Mouse (Mus musculus) lung, embryonic 14.5 days (tissue): ENCODE measurements at regions not wholly inside any gene's neighbourhood (a gene's known extent, or its start where the extent isn't known, plus 50 kb on each side); places are given as distances from the start of the nearest gene placed in this dataset.

Source experiments
- ATAC-seq: fragments of 200-750 bp; cut with Nextera tagmentation; 2 replicates; pipeline ENCODE4 v1.8.0; 2017; ENCODE audit warnings: mild to moderate bottlenecking, moderate TSS enrichment, moderate library complexity; ENCODE audit not compliant: insufficient read depth
- DNase-seq: peaks from one replicate; pipeline ENCODE4 v3.0.0-alpha.2; 2015
- H3K27ac ChIP-seq: fragments of 300-500 bp; sonication (generic); 2 replicates; pipeline ENCODE4 v1.5.1; 2014; ENCODE audit warnings: low read depth, mild to moderate bottlenecking, moderate library complexity
- H3K27me3 ChIP-seq: fragments of 300-500 bp; sonication (generic); 2 replicates; pipeline ENCODE4 v1.6.1; 2014; ENCODE audit warnings: low read length, control low read depth; ENCODE audit not compliant: insufficient read depth
- H3K36me3 ChIP-seq: fragments of 300-500 bp; sonication (generic); 2 replicates; pipeline ENCODE4 v1.6.1; 2014; ENCODE audit warnings: control low read depth; ENCODE audit not compliant: insufficient read depth
- H3K4me1 ChIP-seq: fragments of 300-500 bp; sonication (generic); 2 replicates; pipeline ENCODE4 v1.6.1; 2014; ENCODE audit warnings: antibody characterized with exemption, control low read depth; ENCODE audit not compliant: insufficient read depth
- H3K4me2 ChIP-seq: fragments of 300-500 bp; sonication (generic); 2 replicates; pipeline ENCODE4 v1.6.1; 2014; ENCODE audit warnings: mild to moderate bottlenecking
- H3K4me3 ChIP-seq: fragments of 300-500 bp; sonication (generic); 2 replicates; pipeline ENCODE4 v1.5.1; 2014; ENCODE audit warnings: low read depth, low read length
- H3K9ac ChIP-seq: fragments of 300-500 bp; sonication (generic); 2 replicates; pipeline ENCODE4 v1.6.1; 2014
- H3K9me3 ChIP-seq: fragments of 300-500 bp; sonication (generic); 2 replicates; pipeline ENCODE4 v1.6.1; 2016; ENCODE audit warnings: low read depth, low read length, control low read depth
- CTCF ChIP-seq: IDR thresholded peaks from 2 replicates; pipeline ENCODE4 v1.5.1; 2016; ENCODE audit warnings: antibody characterized with exemption, low read depth
- WGBS: fragments of 180-500 bp; shearing (Covaris S2); extraction: QIAGEN DNeasy Blood & Tissue Kit; methylation state at CpG from one replicate; pipeline ENCODE4 v1.1.7; 2014; 5-methylcytosine and 5-hydroxymethylcytosine counted together

GRCm38 (mm10) chr15:16404077-16404476 lies 324.5 kb upstream of the Cdh9 start:
- Histone ChIP-seq H3K36me3 (no peaks in the 10 kb centered on the region), H3K4me2 (no peak overlapping the region), H3K9ac (no peak overlapping the region), H3K4me3 (no peak overlapping the region), H3K27ac (no peak overlapping the region), H3K27me3 (no peaks in the 10 kb centered on the region), H3K9me3 (no peaks in the 10 kb centered on the region), H3K4me1 (no peaks in the 10 kb centered on the region)
- DNase-seq (no peak), ATAC-seq (peak; percentile 58; the same call in 1 of the 2 replicates)
- 60% methylated on average over 5 of the region's 5 CpGs for WGBS
- TF ChIP-seq CTCF: no peak

GRCm38 (mm10) chr15:16406203-16406602 lies 322.4 kb upstream of the Cdh9 start:
- Histone ChIP-seq H3K36me3 (no peaks in the 10 kb centered on the region), H3K4me1 (no peaks in the 10 kb centered on the region), H3K27ac (no peak overlapping the region), H3K4me2 (no peak overlapping the region), H3K9ac (no peak overlapping the region), H3K4me3 (no peak overlapping the region), H3K27me3 (no peaks in the 10 kb centered on the region), H3K9me3 (no peaks in the 10 kb centered on the region)
- ATAC-seq: no peak
- no peak for DNase-seq
- no peak for TF ChIP-seq CTCF

- Histone ChIP-seq H3K27me3 (no peaks in the 10 kb centered on the region), H3K4me1 (no peaks in the 10 kb centered on the region), H3K9ac (no peak overlapping the region), H3K27ac (no peak overlapping the region), H3K36me3 (no peaks in the 10 kb centered on the region), H3K4me3 (no peak overlapping the region), H3K4me2 (no peak overlapping the region), H3K9me3 (no peaks in the 10 kb centered on the region)
- no peak for DNase-seq
- ATAC-seq: no peak
- 78% methylated on average over 1 of the region's 1 CpGs for WGBS
- TF ChIP-seq CTCF: no peak
Measured at GRCm38 (mm10) chr15:16411686-16412085, 316.9 kb upstream of the Cdh9 start.

- Histone ChIP-seq H3K27me3 (no peaks in the 10 kb centered on the region), H3K9ac (no peak overlapping the region)
- 52% methylated on average over 3 of the region's 3 CpGs for WGBS
Measured at GRCm38 (mm10) chr15:16417719-16418118, 310.8 kb upstream of the Cdh9 start.

GRCm38 (mm10) chr15:16423019-16423418 lies 305.5 kb upstream of the Cdh9 start:
- H3K27ac ChIP-seq: no peak overlapping the region
- H3K27me3 ChIP-seq: no peaks in the 10 kb centered on the region
- TF ChIP-seq CTCF: no peak
- no peak overlapping the region for H3K4me3 ChIP-seq
- 79% methylated on average over 3 of the region's 3 CpGs for WGBS
- DNase-seq (no peak), ATAC-seq (no peak)
- H3K4me1 ChIP-seq: no peaks in the 10 kb centered on the region
- no peaks in the 10 kb centered on the region for H3K9me3 ChIP-seq
- H3K9ac ChIP-seq: no peak overlapping the region
- H3K4me2 ChIP-seq: no peak overlapping the region
- no peaks in the 10 kb centered on the region for H3K36me3 ChIP-seq

More at GRCm38 (mm10) chr15:16417719-16418118, 310.8 kb upstream of the Cdh9 start:
- DNase-seq (no peak), ATAC-seq (no peak)
- H3K4me2 ChIP-seq: no peak overlapping the region
- no peaks in the 10 kb centered on the region for H3K9me3 ChIP-seq
- no peak overlapping the region for H3K4me3 ChIP-seq
- no peak overlapping the region for H3K27ac ChIP-seq
- TF ChIP-seq CTCF: no peak
- H3K36me3 ChIP-seq: no peaks in the 10 kb centered on the region
- no peaks in the 10 kb centered on the region for H3K4me1 ChIP-seq

GRCm38 (mm10) chr15:16446631-16447030 lies 281.9 kb upstream of the Cdh9 start:
- Histone ChIP-seq H3K4me2 (no peak overlapping the region), H3K27me3 (no peaks in the 10 kb centered on the region), H3K4me3 (no peak overlapping the region), H3K27ac (no peak overlapping the region), H3K36me3 (no peaks in the 10 kb centered on the region), H3K4me1 (no peaks in the 10 kb centered on the region), H3K9ac (no peak overlapping the region), H3K9me3 (no peaks in the 10 kb centered on the region)
- DNase-seq (no peak), ATAC-seq (no peak)
- no peak for TF ChIP-seq CTCF

GRCm38 (mm10) chr15:16491238-16491637 lies 237.3 kb upstream of the Cdh9 start:
- WGBS: 24% methylated on average over 3 of the region's 3 CpGs
- Histone ChIP-seq H3K4me1 (no peaks in the 10 kb centered on the region), H3K4me2 (no peak overlapping the region), H3K4me3 (no peak overlapping the region), H3K9ac (no peak overlapping the region), H3K36me3 (no peaks in the 10 kb centered on the region), H3K27me3 (no peaks in the 10 kb centered on the region), H3K9me3 (no peaks in the 10 kb centered on the region), H3K27ac (no peak overlapping the region)
- no peak for DNase-seq
- ATAC-seq: no peak
- no peak for TF ChIP-seq CTCF

GRCm38 (mm10) chr15:16492871-16493270 lies 235.7 kb upstream of the Cdh9 start:
- no peaks in the 10 kb centered on the region for H3K27me3 ChIP-seq
- no peak for DNase-seq
- H3K4me1 ChIP-seq: no peaks in the 10 kb centered on the region
- no peak overlapping the region for H3K27ac ChIP-seq
- H3K4me2 ChIP-seq: no peak overlapping the region
- H3K4me3 ChIP-seq: no peak overlapping the region
- no peak for TF ChIP-seq CTCF
- ATAC-seq: no peak
- H3K36me3 ChIP-seq: no peaks in the 10 kb centered on the region
- no peaks in the 10 kb centered on the region for H3K9me3 ChIP-seq
- 52% methylated on average over 2 of the region's 2 CpGs for WGBS
- no peak overlapping the region for H3K9ac ChIP-seq
